Mouse (Mus musculus) activated CD4-positive, CD25-positive, alpha-beta regulatory T cell (primary cell): ENCODE data around the gene Mettl7a3. TPM values are rescaled to one million over a fixed set of nuclear protein-coding genes. Genes with fewer than 3 reads are reported as not detected.

ENCODE experiments used
- polyA plus RNA-seq, 2 experiments: library from polyadenylated mRNA; unstranded; fragments of 100-300 nt; shearing (Covaris generic); gene quantifications; one replicate each; pipeline ENCODE4 v1.2.1; 2017

The Mettl7a3 gene
- not detected for polyA plus RNA-seq

GRCm38 (mm10) chr15:100334629-100335028, at the start of gene Mettl7a3:
TSS of gene Mettl7a3 (plus strand) at chr15:100334929.

GRCm38 (mm10) chr15:100304019-100304991, 30.4 kb upstream of the Mettl7a3 start, which contains the start of gene Mettl7a1:
TSS of gene Mettl7a1 (plus strand) at chr15:100304140.

GRCm38 (mm10) chr15:100352711-100353250, 18.1 kb downstream of the Mettl7a3 start, which contains the start of the genes Methig1 and Mettl7a2:
TSS of gene Methig1 (plus strand) at chr15:100353149.
TSS of gene Mettl7a2 (plus strand) at chr15:100353200.

DNA sequence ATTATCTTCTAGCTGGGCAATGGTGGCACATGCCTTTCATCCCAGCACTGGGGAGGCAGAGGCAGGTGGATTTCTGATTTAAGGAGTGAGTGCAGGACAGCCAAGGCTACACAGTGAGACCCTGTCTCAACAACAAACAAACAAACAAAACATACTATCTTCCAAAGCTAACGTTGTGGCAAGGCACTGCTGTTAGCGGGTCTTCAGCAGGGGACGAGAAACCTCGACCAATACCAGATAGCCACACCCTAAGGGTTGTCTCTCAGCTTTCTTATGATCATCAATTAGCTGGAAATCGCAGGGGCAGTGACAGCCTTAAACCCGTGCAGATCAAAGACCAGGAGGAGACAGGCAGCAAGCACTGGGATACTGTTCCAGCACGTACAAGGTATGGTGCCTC, 29.5 kb downstream of the Mettl7a3 start, which contains the start of gene Higd1c:
Gene Higd1c (plus strand): TSS at position 301 of the 400 bp plus-strand sequence.

Other genes with a start within 250 kb of the Mettl7a3 start
- 10 to 100 TPM; 46.2 to 63.3 TPM for gene Atf1, start 107.1 kb upstream of the Mettl7a3 start, polyA plus RNA-seq
- gene Tmprss12, start 54.1 kb upstream of the Mettl7a3 start, polyA plus RNA-seq, result not detected
- gene Mettl7a1, start 30.8 kb upstream of the Mettl7a3 start, polyA plus RNA-seq, result 10 to 100 TPM; 10.0 to 16.0 TPM
- gene Methig1, start 18.2 kb downstream of the Mettl7a3 start, polyA plus RNA-seq, result not detected
- under 1 TPM in 1 of 2 experiments, not detected in 1; 0.16 TPM for gene Mettl7a2, start 18.3 kb downstream of the Mettl7a3 start, polyA plus RNA-seq
- not detected for gene Higd1c, start 29.6 kb downstream of the Mettl7a3 start, polyA plus RNA-seq
- gene Gm5475, start 87.2 kb downstream of the Mettl7a3 start, polyA plus RNA-seq, result under 1 TPM in 1 of 2 experiments, not detected in 1; 0.49 TPM
- gene Slc11a2, start 90.1 kb downstream of the Mettl7a3 start, polyA plus RNA-seq, result 10 to 100 TPM; 27.5 to 29.9 TPM
- 10 to 100 TPM; 30.1 to 32.2 TPM for gene Letmd1, start 134.1 kb downstream of the Mettl7a3 start, polyA plus RNA-seq
- 1 to 10 TPM; 4.1 to 4.9 TPM for gene Csrnp2, start 160.6 kb downstream of the Mettl7a3 start, polyA plus RNA-seq
- gene Tfcp2, start 217.1 kb downstream of the Mettl7a3 start, polyA plus RNA-seq, result 1 to 10 TPM; 5.4 to 6.9 TPM